In the genomic region with DNA sequence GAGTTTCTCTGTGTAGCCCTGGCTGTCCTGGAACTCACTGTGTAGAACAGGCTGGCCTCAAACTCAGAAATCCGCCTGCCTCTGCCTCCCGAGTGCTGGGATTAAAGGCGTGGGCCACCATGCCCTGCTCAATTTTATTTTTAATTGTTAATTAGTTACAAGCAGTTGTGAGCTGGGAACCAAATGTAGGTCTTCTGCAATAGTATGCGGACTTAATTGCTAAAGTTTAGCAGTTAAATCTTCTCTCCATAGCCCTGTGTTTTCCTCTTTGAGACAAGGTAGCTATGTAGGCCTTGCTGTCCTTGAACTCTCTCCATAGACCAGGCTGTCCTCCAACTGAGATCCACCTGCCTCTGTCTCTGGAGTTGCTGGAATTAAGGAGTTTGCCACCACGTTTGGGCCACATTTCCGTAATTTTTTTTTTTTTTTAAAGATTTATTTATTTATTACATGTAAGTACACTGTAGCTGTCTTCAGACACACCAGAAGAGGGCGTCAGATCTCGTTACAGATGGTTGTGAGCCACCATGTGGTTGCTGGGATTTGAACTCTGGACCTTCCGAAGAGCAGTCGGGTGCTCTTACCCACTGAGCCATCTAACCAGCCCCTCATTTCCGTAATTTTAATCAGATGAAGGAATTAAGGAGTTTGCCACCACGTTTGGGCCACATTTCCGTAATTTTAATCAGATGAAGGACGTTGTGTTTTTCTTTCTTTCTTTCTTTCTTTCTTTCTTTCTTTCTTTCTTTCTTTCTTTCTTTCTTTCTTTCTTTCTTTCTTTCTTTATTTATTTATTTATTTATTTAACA, we compare ENCODE assay signal across 7 mouse cellular contexts. TPM values are rescaled to one million over a fixed set of nuclear protein-coding genes. Genes with fewer than 3 reads are reported as not detected.
DNase-seq lines count a peak whose midpoint lies in the region; ATAC-seq and TF ChIP-seq lines count a peak whose summit lies in the region.
"Not testable (repeated sequence)": the region's sequence is repeated elsewhere in the genome, so short reads cannot be mapped to it uniquely, and the experiment has no call there.

No protein-coding gene starts in this region.

- not testable (repeated sequence) for H3K9me3 ChIP-seq in forebrain, embryonic 15.5 days; heart, embryonic 14.5 days (ENCODE audit: control insufficient read depth, low read length); hindbrain, postnatal 0 days (ENCODE audit: low read length); limb, embryonic 13.5 days; lung, embryonic 15.5 days; midbrain, postnatal 0 days (ENCODE audit: low read length)

- not testable (repeated sequence) for H3K36me3 ChIP-seq in forebrain, embryonic 15.5 days; hindbrain, postnatal 0 days (ENCODE audit: insufficient read depth, low read length); lung, embryonic 15.5 days; midbrain, postnatal 0 days (ENCODE audit: insufficient read depth, low read length)
- peaks cover 15% of the 10 kb centered on the region for H3K36me3 ChIP-seq in heart, embryonic 14.5 days (ENCODE audit: control insufficient read depth, insufficient read depth, low read length)
- peaks cover 21% of the 10 kb centered on the region for H3K36me3 ChIP-seq in limb, embryonic 13.5 days

- peak overlapping the region; percentile 54 for H3K4me2 ChIP-seq in forebrain, embryonic 15.5 days (replicated peaks)
- peak overlapping the region; percentile 79 for H3K4me2 ChIP-seq in heart, embryonic 14.5 days (ENCODE audit: low read length)
- H3K4me2 ChIP-seq in hindbrain, postnatal 0 days (ENCODE audit: low read depth, low read length) = peak overlapping the region; percentile 68
- H3K4me2 ChIP-seq in limb, embryonic 13.5 days (replicated peaks) = peak overlapping the region; percentile 67
- peak overlapping the region; percentile 60 for H3K4me2 ChIP-seq in lung, embryonic 15.5 days
- peak overlapping the region; percentile 57; the same call in 1 of the 2 replicates for H3K4me2 ChIP-seq in midbrain, postnatal 0 days (ENCODE audit: low read depth, low read length, poor library complexity, severe bottlenecking)

- DNase-seq in hindbrain, postnatal 0 days (ENCODE audit: low spot score); midbrain, postnatal 0 days (ENCODE audit: low spot score): not testable (repeated sequence)

- not testable (repeated sequence) for H3K27ac ChIP-seq in bone marrow, adult 2 months (ENCODE audit: control insufficient read depth, insufficient read depth, low read depth, low read length, poor library complexity); heart, embryonic 14.5 days (replicated peaks in 1 of 2; ENCODE audit: control insufficient read depth in 1 of 2, insufficient read depth in 1 of 2, low read depth in 2 of 2, low read length in 2 of 2); hindbrain, postnatal 0 days; limb, embryonic 13.5 days; lung, embryonic 15.5 days; midbrain, postnatal 0 days (ENCODE audit: low read depth, low read length)
- peak overlapping the region; percentile 81 for H3K27ac ChIP-seq in forebrain, embryonic 15.5 days (replicated peaks)

- WGBS in bone marrow, adult 2 months = 35% methylated on average over 14 of the region's 14 CpGs
- whole genome bisulfite sequencing in forebrain, embryonic 15.5 days = 57% methylated on average over 14 of the region's 14 CpGs
- 52% methylated on average over 14 of the region's 14 CpGs for WGBS in heart, embryonic 14.5 days
- 56% methylated on average over 14 of the region's 14 CpGs for WGBS in hindbrain, postnatal 0 days
- WGBS in limb, embryonic 13.5 days = 53% methylated on average over 14 of the region's 14 CpGs
- WGBS in lung, embryonic 15.5 days = 52% methylated on average over 14 of the region's 14 CpGs
- WGBS in midbrain, postnatal 0 days = 58% methylated on average over 14 of the region's 14 CpGs

- 0 out of 2 replicates have a peak, but pooled peaks have one; percentile 7 for ATAC-seq in forebrain, embryonic 15.5 days (replicated peaks)
- ATAC-seq in heart, embryonic 14.5 days (ENCODE audit: insufficient number of reproducible peaks, insufficient read depth, low FRiP score, low read depth); hindbrain, postnatal 0 days; limb, embryonic 13.5 days (ENCODE audit: low FRiP score, low read depth); lung, embryonic 15.5 days (ENCODE audit: borderline replicate concordance, extremely low read depth, low FRiP score, low TSS enrichment): not testable (repeated sequence)
- peak; percentile 25; the same call in 1 of the 2 replicates for ATAC-seq in midbrain, postnatal 0 days (ENCODE audit: low FRiP score)

- H3K4me3 ChIP-seq in bone marrow, adult 2 months (replicated peaks; ENCODE audit: control insufficient read depth, low read depth, low read length) = peak overlapping the region; percentile 73
- peak overlapping the region; percentile 55; the same call in 1 of the 2 replicates for H3K4me3 ChIP-seq in forebrain, embryonic 15.5 days
- H3K4me3 ChIP-seq in heart, embryonic 14.5 days (ENCODE audit: control insufficient read depth in 1 of 2, insufficient read depth in 1 of 2, low read depth in 1 of 2, low read length in 2 of 2) = peak overlapping the region in 1 of 2 experiments; percentile 71; a peak in 1 of 4 replicates
- peak overlapping the region; percentile 51; the same call in 1 of the 2 replicates for H3K4me3 ChIP-seq in hindbrain, postnatal 0 days (ENCODE audit: low read length)
- H3K4me3 ChIP-seq in limb, embryonic 13.5 days = peak overlapping the region; percentile 62
- H3K4me3 ChIP-seq in lung, embryonic 15.5 days = peak overlapping the region; percentile 65
- not testable (repeated sequence) for H3K4me3 ChIP-seq in midbrain, postnatal 0 days (ENCODE audit: low read depth, low read length)

- not testable (repeated sequence) for TF ChIP-seq CTCF in bone marrow, adult 2 months (IDR thresholded peaks at IDR 0.05; ENCODE audit: control insufficient read depth, insufficient read depth, low read length); hindbrain, postnatal 0 days (IDR thresholded peaks at IDR 0.05; ENCODE audit: low read depth); midbrain, postnatal 0 days (IDR thresholded peaks at IDR 0.05)

- TF ChIP-seq POLR2A in bone marrow, adult 2 months (IDR thresholded peaks at IDR 0.05; ENCODE audit: borderline replicate concordance, control insufficient read depth, low read depth, low read length) = not testable (repeated sequence)

- H3K4me1 ChIP-seq in bone marrow, adult 2 months (ENCODE audit: control insufficient read depth, insufficient read depth, low read length); hindbrain, postnatal 0 days (ENCODE audit: insufficient read depth, low read length); limb, embryonic 13.5 days; lung, embryonic 15.5 days; midbrain, postnatal 0 days (ENCODE audit: insufficient read depth, low read length): not testable (repeated sequence)
- peaks cover 20% of the 10 kb centered on the region for H3K4me1 ChIP-seq in forebrain, embryonic 15.5 days
- peaks cover 11 to 27% of the 10 kb centered on the region in 2 experiments for H3K4me1 ChIP-seq in heart, embryonic 14.5 days (ENCODE audit: control insufficient read depth in 2 of 2, insufficient read depth in 2 of 2, low read length in 2 of 2)

- H3K27me3 ChIP-seq in forebrain, embryonic 15.5 days; heart, embryonic 14.5 days (ENCODE audit: control insufficient read depth, insufficient read depth, low read length); hindbrain, postnatal 0 days (ENCODE audit: insufficient read depth, low read length); limb, embryonic 13.5 days; lung, embryonic 15.5 days; midbrain, postnatal 0 days (ENCODE audit: insufficient read depth, low read length): not testable (repeated sequence)

- not testable (repeated sequence) for H3K9ac ChIP-seq in forebrain, embryonic 15.5 days (replicated peaks); heart, embryonic 14.5 days (ENCODE audit: low read length); hindbrain, postnatal 0 days (replicated peaks; ENCODE audit: low read length); limb, embryonic 13.5 days; lung, embryonic 15.5 days; midbrain, postnatal 0 days (replicated peaks; ENCODE audit: low read length, poor library complexity, severe bottlenecking)

RNA-seq across cellular contexts. Expression of a gene that starts 0.6 kb away (rescaled TPM):
- polyA plus RNA-seq in bone marrow, adult 2 months (2011; ENCODE audit: insufficient read depth, insufficient read length, low replicate concordance, missing spikeins) = 6.6 and 21.2 TPM in 2 replicates
- polyA plus RNA-seq in forebrain, embryonic 15.5 days (2015; fragmentation: Nextera tagmentation; extraction: Ambion mirVana) = 58.9 and 63.8 TPM in 2 replicates
- 45.4 and 49.1 TPM in 2 replicates for polyA plus RNA-seq in heart, embryonic 14.5 days (2014; fragmentation: Nextera tagmentation; extraction: Ambion mirVana)
- total RNA-seq in hindbrain, postnatal 0 days (2014; rRNA removed) = 25.1 and 54.7 TPM in 2 replicates
- 42.8 and 42.9 TPM in 2 replicates for polyA plus RNA-seq in hindbrain, postnatal 0 days (2015; fragmentation: Nextera tagmentation; extraction: Ambion mirVana)
- polyA plus RNA-seq in limb, embryonic 13.5 days (2015; fragmentation: Nextera tagmentation; extraction: Ambion mirVana) = 44.7 and 46.3 TPM in 2 replicates
- 50.3 and 54.1 TPM in 2 replicates for polyA plus RNA-seq in lung, embryonic 15.5 days (2015; fragmentation: Nextera tagmentation; extraction: Ambion mirVana)
- 27.0 and 28.6 TPM in 2 replicates for total RNA-seq in midbrain, postnatal 0 days (2014; rRNA removed)
- 47.7 and 49.3 TPM in 2 replicates for polyA plus RNA-seq in midbrain, postnatal 0 days (2015; fragmentation: Nextera tagmentation; extraction: Ambion mirVana)

RNA-seq across cellular contexts. Expression of a gene that starts 7.9 kb away (rescaled TPM):
- 7.5 and 14.0 TPM in 2 replicates for polyA plus RNA-seq in bone marrow, adult 2 months (2011; ENCODE audit: insufficient read depth, insufficient read length, low replicate concordance, missing spikeins)
- polyA plus RNA-seq in forebrain, embryonic 15.5 days (2015; fragmentation: Nextera tagmentation; extraction: Ambion mirVana) = 35.3 and 35.4 TPM in 2 replicates
- 13.1 and 17.8 TPM in 2 replicates for polyA plus RNA-seq in heart, embryonic 14.5 days (2014; fragmentation: Nextera tagmentation; extraction: Ambion mirVana)
- 19.9 and 23.3 TPM in 2 replicates for total RNA-seq in hindbrain, postnatal 0 days (2014; rRNA removed)
- 17.6 and 19.7 TPM in 2 replicates for polyA plus RNA-seq in hindbrain, postnatal 0 days (2015; fragmentation: Nextera tagmentation; extraction: Ambion mirVana)
- polyA plus RNA-seq in limb, embryonic 13.5 days (2015; fragmentation: Nextera tagmentation; extraction: Ambion mirVana) = 38.7 and 39.0 TPM in 2 replicates
- polyA plus RNA-seq in lung, embryonic 15.5 days (2015; fragmentation: Nextera tagmentation; extraction: Ambion mirVana) = 37.8 and 40.7 TPM in 2 replicates
- 18.0 and 21.2 TPM in 2 replicates for total RNA-seq in midbrain, postnatal 0 days (2014; rRNA removed)
- 16.9 and 17.4 TPM in 2 replicates for polyA plus RNA-seq in midbrain, postnatal 0 days (2015; fragmentation: Nextera tagmentation; extraction: Ambion mirVana)

RNA-seq across cellular contexts. Expression of a gene that starts 37.5 kb away (rescaled TPM):
- polyA plus RNA-seq in bone marrow, adult 2 months (2011; ENCODE audit: insufficient read depth, insufficient read length, low replicate concordance, missing spikeins) = 1.3 and 8.2 TPM in 2 replicates
- 35.3 TPM in 2 replicates for polyA plus RNA-seq in forebrain, embryonic 15.5 days (2015; fragmentation: Nextera tagmentation; extraction: Ambion mirVana)
- polyA plus RNA-seq in heart, embryonic 14.5 days (2014; fragmentation: Nextera tagmentation; extraction: Ambion mirVana) = 4.6 and 6.4 TPM in 2 replicates
- total RNA-seq in hindbrain, postnatal 0 days (2014; rRNA removed) = 12.7 and 20.2 TPM in 2 replicates
- polyA plus RNA-seq in hindbrain, postnatal 0 days (2015; fragmentation: Nextera tagmentation; extraction: Ambion mirVana) = 43.4 and 46.6 TPM in 2 replicates
- polyA plus RNA-seq in limb, embryonic 13.5 days (2015; fragmentation: Nextera tagmentation; extraction: Ambion mirVana) = 17.2 and 19.4 TPM in 2 replicates
- 20.1 and 22.8 TPM in 2 replicates for polyA plus RNA-seq in lung, embryonic 15.5 days (2015; fragmentation: Nextera tagmentation; extraction: Ambion mirVana)
- 19.1 and 34.3 TPM in 2 replicates for total RNA-seq in midbrain, postnatal 0 days (2014; rRNA removed)
- 47.7 and 50.2 TPM in 2 replicates for polyA plus RNA-seq in midbrain, postnatal 0 days (2015; fragmentation: Nextera tagmentation; extraction: Ambion mirVana)

RNA-seq across cellular contexts. Expression of a gene that starts 49.1 kb away (rescaled TPM):
- polyA plus RNA-seq in bone marrow, adult 2 months (2011; ENCODE audit: insufficient read depth, insufficient read length, low replicate concordance, missing spikeins) = 75.0 and 98.1 TPM in 2 replicates
- 113 TPM in 2 replicates for polyA plus RNA-seq in forebrain, embryonic 15.5 days (2015; fragmentation: Nextera tagmentation; extraction: Ambion mirVana)
- 132 and 151 TPM in 2 replicates for polyA plus RNA-seq in heart, embryonic 14.5 days (2014; fragmentation: Nextera tagmentation; extraction: Ambion mirVana)
- total RNA-seq in hindbrain, postnatal 0 days (2014; rRNA removed) = 33.9 and 45.1 TPM in 2 replicates
- polyA plus RNA-seq in hindbrain, postnatal 0 days (2015; fragmentation: Nextera tagmentation; extraction: Ambion mirVana) = 130 and 142 TPM in 2 replicates
- polyA plus RNA-seq in limb, embryonic 13.5 days (2015; fragmentation: Nextera tagmentation; extraction: Ambion mirVana) = 153 and 158 TPM in 2 replicates
- polyA plus RNA-seq in lung, embryonic 15.5 days (2015; fragmentation: Nextera tagmentation; extraction: Ambion mirVana) = 127 and 130 TPM in 2 replicates
- 53.8 and 73.2 TPM in 2 replicates for total RNA-seq in midbrain, postnatal 0 days (2014; rRNA removed)
- polyA plus RNA-seq in midbrain, postnatal 0 days (2015; fragmentation: Nextera tagmentation; extraction: Ambion mirVana) = 137 and 151 TPM in 2 replicates

RNA-seq across cellular contexts. Expression of a gene that starts 51.7 kb away (rescaled TPM):
- polyA plus RNA-seq in bone marrow, adult 2 months (2011; ENCODE audit: insufficient read depth, insufficient read length, low replicate concordance, missing spikeins) = 5.7 and 7.1 TPM in 2 replicates
- polyA plus RNA-seq in forebrain, embryonic 15.5 days (2015; fragmentation: Nextera tagmentation; extraction: Ambion mirVana) = 9.2 and 10.1 TPM in 2 replicates
- polyA plus RNA-seq in heart, embryonic 14.5 days (2014; fragmentation: Nextera tagmentation; extraction: Ambion mirVana) = 31.8 and 33.9 TPM in 2 replicates
- total RNA-seq in hindbrain, postnatal 0 days (2014; rRNA removed) = 24.9 and 25.6 TPM in 2 replicates
- polyA plus RNA-seq in hindbrain, postnatal 0 days (2015; fragmentation: Nextera tagmentation; extraction: Ambion mirVana) = 11.6 and 12.3 TPM in 2 replicates
- 74.5 and 77.5 TPM in 2 replicates for polyA plus RNA-seq in limb, embryonic 13.5 days (2015; fragmentation: Nextera tagmentation; extraction: Ambion mirVana)
- 95.9 and 101 TPM in 2 replicates for polyA plus RNA-seq in lung, embryonic 15.5 days (2015; fragmentation: Nextera tagmentation; extraction: Ambion mirVana)
- 8.5 and 12.3 TPM in 2 replicates for total RNA-seq in midbrain, postnatal 0 days (2014; rRNA removed)
- polyA plus RNA-seq in midbrain, postnatal 0 days (2015; fragmentation: Nextera tagmentation; extraction: Ambion mirVana) = 9.1 and 10.6 TPM in 2 replicates
